Mouse (Mus musculus) naive thymus-derived CD4-positive, alpha-beta T cell, adult 2 months (primary cell): ENCODE measurements around the gene Rpl19.
A peak's percentile ranks its signal among the peaks of the same experiment; 100 is the strongest.

Experiments
- DNase-seq: peaks from one replicate; pipeline ENCODE4 v3.0.0-alpha.2; 2011; ENCODE audit warnings: low read depth

Gene Rpl19

GRCm38 (mm10) chr11:98026570-98027296 is at the start of gene Rpl19:
Rpl19 (plus strand) TSS chr11:98026710.
- peak; percentile 96 for DNase-seq

- no peak for DNase-seq
Observed at GRCm38 (mm10) chr11:97977797-97978196, 48.7 kb upstream of the Rpl19 start.

DNA sequence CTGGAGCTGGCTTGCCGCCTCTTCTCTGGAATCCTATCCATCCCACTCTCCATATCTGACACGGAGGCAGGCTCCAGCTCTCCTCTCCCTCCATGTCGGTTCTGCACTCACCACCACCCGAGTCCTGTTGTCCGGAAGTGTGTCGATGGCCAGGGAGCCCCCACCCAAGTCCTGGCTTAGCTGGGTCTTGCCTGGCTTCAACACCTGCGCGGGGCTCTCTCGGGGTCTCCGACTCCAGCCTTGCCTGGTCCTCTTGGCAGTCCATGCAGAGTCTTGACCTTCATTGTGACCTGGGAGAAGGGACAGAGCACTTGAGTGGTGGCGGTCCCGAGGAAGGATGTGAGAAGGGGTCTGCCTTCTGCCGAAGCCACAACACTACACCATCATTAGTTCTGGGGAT is 48.1 kb upstream of the Rpl19 start:
- DNase-seq = no peak

DNA sequence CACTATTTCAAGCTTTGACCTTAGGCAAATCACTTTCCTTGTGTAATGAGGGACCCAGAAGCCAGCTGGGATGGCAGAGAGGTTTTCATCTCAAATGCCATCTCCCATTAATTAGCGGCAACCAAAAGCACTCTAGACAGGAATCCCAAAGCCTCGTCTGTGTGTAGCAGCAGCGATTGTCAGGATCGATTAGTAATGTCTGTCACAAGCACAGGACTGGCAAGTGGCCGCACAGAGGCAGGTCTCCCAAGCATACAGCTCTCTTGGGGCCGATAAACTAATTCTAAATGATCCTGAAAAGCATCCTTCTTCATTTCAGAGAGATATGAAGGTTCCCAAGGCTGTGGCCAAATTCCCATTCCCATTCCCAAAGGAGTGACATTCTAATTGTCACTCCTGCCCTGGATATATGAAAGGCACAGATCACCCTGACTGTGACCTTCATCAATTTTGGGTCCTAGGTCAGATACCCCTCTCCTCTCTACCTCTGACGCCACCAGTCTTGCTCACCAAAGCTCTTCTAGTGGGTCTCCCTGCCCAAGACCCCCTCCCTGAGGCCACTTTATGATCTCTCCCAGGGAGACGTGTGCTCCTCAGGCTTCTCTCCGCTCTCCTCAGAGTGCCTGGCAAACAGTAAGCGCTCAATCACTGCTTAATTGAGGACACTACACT is 46.5 kb upstream of the Rpl19 start:
- no peak for DNase-seq

DNA sequence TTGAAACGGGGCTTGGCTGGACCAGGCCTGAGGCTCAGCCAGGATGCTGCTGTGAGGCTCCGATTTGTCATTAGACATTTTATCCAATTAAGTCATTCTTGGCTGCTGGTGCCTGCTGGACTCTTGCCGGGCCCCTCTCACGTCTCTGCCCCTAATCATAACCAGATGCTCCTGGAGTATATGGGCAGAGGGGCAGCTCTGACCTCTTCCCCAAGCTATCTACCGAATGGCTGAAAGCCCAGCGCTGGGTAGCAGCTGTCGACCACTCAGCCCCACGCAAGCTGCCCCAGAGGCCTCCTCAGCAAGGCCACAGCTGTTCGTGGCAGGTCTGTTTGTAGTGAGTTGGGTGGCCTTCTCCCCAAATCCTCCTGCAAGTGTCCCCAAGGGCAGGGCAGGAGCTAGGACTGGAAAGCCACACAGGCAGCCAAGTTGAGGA is 46.0 kb upstream of the Rpl19 start:
- DNase-seq = no peak

- DNase-seq = no peak
Observed at GRCm38 (mm10) chr11:97982721-97983120, 43.8 kb upstream of the Rpl19 start.

- DNase-seq = no peak
Observed at GRCm38 (mm10) chr11:97983506-97983905, 43.0 kb upstream of the Rpl19 start.

DNA sequence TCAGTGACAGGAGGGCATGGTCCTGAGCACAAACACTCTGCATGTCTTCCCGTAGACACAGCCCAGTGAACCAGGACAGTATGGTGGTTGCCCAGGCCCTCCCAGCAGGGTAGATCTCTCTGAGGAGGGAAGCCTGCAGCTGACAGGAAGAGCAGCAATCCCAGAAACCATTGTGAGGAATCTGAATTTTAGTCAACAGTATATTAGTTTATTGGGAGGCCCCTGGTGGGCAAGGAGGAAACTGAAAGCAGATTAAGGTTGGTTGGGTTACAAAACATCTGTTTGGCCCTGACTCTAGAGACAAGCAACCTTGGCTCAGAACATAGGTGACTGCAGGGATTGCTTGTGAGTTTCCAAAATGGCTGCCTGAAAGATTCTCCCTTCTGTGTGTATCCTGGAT is 42.5 kb upstream of the Rpl19 start:
- no peak for DNase-seq

DNA sequence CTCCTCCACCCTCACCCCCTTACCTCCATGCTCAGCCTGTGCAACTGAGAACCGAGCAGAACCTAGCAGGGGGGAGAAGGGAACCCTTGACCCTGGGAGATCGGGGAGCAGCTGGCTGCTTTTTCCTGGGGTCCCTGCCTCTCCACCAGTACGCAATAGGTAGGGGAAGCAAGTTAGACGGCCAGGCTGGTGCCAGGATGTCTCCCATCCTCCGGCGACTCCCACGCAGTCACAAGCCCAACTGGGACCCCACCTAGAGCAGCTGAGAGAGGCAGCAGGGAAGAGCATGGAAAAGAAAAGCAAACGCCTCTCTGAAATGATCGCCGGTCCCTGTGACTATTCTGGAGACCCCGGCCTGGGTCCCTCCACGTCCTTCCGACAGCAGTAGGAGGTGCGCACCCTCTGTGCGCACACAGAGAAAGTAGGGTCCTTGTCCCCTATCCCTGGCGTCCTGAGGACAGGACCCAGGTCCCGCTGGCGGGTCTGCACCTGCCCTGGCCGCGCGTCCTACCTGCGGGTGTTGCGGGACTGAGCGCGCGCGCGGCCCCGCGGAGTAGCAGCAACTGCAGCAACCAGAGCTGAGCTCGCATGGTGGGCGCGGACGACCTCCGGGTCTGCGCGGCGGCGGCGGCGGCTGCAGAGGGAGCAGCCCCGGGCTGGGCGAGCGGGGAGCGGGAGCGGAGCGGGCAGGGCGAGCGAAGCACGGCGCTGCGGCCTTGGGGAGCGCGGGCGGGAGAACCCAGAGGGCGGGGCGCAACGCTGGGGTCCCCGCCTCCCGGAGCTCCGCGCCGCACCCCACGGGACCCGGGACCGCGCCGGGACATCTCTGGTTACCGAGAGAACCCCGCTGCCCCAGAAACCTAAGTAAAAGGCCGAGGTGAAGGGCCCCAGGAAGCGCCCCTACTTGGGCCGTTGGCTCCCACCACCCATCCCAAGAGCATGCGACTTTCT is 40.5 kb upstream of the Rpl19 start, which contains the start of gene Plxdc1:
TSS of gene Plxdc1 (minus strand) at position 718 of the 951 bp plus-strand sequence.
- DNase-seq = peak; percentile 58

DNA sequence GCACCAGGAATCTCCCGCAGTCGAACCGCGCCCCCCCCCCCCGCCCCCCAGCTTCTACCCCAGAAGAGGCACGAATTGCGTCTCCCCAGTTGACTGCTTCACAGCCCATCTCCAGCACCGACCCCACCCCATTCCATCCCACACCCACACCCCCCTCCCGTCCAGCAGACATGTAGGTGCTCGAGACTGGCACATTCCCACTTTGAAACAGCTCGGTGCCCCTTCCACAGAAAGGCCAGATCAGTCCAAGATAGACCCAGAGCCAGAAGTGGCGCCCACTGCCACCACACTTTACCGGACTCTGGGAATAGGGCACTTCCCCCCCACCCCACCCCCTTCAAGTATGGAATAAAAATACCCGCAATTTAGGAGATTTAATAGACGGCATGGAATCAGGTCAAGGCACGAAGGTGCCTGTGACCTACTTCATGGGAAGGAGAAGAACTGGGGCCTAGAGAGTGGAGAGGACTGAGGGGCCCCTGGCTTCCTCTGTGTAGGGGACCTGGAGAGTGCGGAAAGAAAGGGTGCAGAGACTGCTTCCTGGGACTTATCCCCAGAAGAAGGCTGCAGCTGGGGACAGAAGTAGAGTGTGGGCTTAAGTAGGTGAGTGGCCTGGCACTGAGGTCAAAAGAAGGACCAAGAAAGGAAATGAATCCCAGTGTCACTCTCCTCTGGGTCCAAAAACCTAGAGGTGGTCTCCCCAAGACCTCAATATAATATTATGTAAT is 39.6 kb upstream of the Rpl19 start:
- no peak for DNase-seq

- peak; percentile 97 for DNase-seq
Observed at GRCm38 (mm10) chr11:97987551-97988526, 38.7 kb upstream of the Rpl19 start.

DNA sequence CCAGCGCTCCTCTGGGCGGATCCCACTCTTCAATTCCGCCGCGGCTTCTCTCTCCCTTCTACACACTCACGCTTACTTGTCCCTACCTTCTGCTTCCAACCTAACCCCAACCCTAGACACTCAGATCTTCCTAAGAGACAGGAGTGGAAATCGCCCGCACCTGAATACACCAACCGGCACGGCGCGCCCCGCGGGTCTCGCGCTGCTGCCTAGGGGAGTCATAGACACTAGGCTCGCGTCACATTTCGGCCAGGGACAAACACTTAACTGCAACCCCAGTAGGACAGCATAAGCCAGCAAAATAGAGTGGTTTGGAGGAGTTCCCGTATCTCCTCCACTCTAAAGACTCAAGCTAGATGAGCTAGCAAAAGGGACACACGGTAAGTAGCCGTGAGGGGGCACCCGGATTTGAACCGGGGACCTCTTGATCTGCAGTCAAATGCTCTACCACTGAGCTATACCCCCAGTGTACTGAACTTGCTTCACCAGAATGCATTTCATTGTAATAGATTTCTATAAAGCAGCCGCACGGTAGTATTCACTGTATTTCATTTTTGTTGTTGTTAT is 37.9 kb upstream of the Rpl19 start:
- peak; percentile 95 for DNase-seq

DNA sequence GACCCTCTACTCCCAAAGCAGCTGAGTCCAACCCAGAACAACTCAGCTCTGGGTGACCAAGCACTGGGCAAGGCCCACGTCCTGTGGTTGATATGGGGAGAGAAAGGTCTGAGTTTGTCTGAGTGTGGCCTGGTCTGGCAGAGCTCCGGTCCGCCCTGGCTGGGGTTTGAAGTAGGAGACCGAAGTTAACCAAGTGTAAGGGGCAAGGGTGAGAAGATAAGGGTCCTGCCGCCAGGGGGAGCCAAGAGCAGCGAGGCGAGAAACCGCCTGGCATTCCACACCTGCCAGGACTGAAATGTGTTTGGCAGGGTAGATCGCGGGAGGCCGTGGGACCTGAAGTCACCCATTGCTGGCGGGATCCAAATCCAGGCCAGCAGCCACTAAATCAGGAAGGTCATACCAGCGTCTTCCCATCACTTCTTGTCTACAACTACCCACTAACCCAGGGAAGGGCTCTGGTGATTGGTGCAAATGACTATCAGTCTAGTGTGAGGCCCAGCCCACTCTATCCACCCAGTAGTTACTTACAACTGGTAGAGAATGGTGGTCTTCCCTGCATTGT is 31.9 kb upstream of the Rpl19 start:
- DNase-seq = peak; percentile 94

DNA sequence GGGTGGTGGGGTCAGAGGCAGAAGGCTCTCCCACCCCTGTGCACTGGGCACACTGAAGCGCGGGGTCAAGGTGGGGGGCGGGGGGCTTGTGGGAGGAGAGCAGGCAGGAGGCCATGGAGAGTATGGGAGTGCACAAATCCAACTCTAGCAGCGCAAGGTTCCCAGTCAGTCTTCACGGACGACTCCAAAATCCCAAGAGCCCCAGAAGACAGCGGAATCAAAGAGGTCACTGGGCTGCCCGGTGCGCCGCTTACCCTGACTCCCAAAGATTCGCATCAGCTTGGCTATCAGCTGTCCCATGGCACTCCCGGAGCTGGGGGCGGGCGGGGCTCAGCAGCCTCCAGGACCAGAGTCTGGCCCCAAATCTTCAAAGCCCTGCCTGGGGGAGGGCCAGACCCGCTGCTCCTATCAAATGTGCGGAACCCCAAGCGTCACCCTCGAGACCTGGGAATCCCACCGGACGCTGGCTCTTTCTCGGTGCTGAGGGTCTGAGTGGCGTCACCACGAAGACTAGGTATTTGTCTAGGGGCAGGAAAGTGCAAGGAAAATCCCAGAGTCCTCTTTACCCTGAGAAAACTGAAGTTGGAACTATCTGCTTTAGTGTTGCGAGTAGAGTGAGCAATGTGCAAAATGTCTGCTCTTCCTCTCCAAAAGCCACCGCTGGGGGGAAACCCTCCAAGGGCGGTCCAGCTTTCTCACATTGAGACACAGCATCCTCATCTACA is 30.8 kb upstream of the Rpl19 start, which contains the start of gene Arl5c:
TSS of gene Arl5c (minus strand) at position 618 of the 725 bp plus-strand sequence.
- DNase-seq = peak; percentile 87

DNA sequence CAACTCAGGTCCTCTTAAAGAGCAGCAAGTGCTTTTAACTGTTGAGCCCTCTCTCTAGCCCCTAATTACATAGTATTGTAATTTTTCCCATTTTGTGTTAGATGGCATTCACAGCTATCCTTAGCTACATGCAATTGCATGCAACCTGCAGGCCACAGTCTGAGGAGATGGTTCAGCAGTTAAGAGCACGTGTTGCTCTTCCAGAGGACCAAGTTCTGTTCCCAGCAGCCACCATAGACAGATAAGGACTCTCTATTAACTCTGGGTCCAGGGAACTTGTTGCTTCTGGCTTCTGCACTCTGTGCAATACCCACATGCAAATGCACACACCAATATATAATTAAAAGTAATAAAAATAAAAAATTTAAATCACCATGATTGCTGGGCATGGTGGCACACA is 29.8 kb upstream of the Rpl19 start:
- DNase-seq = no peak

- no peak for DNase-seq
Observed at GRCm38 (mm10) chr11:97997387-97997960, 29.0 kb upstream of the Rpl19 start.

DNA sequence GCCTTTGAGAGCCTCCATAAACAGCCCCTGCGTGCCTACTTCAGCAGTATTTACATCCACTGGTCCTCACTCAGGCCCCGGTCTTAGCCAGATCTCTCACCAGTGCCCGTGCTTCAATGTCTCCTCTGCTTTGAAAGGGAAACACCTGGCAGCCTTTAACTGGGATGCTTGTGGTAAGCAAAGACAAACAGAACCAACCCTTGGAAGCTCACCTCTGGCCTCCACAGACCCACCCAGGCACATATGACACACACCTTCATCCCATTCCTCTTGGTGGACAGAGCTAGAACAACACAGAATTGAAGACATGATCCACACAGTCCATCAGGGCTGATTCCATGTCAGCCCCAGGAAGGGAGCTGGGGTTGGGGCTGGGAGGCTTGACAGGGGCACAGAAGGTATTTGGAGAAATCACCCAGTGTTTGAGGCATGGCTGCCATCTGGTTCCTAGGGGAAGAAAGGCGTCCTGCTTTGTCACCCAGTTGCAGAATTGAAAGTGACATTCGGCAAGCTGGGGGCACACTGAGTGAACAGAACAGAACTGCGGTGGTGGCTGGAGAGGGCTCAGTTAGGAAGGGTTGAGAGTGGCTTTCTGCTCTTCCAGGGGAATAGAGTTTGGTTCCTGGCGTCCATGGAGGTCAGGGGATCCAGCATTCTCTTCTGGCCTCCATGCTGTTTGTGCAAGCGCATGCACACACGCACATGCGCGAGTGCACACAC is 28.3 kb upstream of the Rpl19 start:
- no peak for DNase-seq
